23 mouse cellular contexts compared by ENCODE assay signal in the genomic region with DNA sequence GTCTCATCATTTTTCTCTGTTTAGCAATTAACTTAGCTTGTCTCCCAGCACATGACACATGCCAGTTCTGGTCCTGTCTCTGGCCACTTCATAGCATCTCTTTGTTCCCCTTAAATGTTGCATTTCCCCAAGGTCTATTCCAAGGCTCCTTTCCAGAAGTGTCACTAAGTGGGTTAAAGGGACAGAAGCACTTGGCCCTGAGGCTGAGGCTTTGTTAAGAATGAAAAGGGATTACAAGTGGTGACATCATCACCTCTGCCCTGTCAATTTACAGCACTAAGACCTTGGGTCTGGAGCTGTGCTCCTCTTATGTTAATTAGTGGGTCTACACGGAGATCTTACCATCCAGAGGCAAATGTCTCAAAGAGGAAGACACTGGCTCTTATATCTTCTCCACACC. TPM values are rescaled to one million over a fixed set of nuclear protein-coding genes. Genes with fewer than 3 reads are reported as not detected.
DNase-seq lines count a peak whose midpoint lies in the region; ATAC-seq and TF ChIP-seq lines count a peak whose summit lies in the region.
"Had no signal": no experiment of that assay in that cellular context is flagged by ENCODE, and none has a peak within 500 bp of the region (broad histone marks: within the 10 kb centered on the region; RNA-seq: fewer than 3 reads in every experiment).

No protein-coding gene starts in this region.

- no peaks in the 10 kb centered on the region for H3K27me3 ChIP-seq in heart, embryonic 12.5 days (replicated peaks)
- no peaks in the 10 kb centered on the region for H3K27me3 ChIP-seq in CH12.LX (replicated peaks)
- H3K27me3 ChIP-seq in kidney, embryonic 15.5 days, result no peaks in the 10 kb centered on the region
- H3K27me3 ChIP-seq: hindbrain, embryonic 13.5 days; megakaryocyte, embryonic 14.5 days; neural tube, embryonic 13.5 days; stomach, embryonic 15.5 days had no signal

- no peak for TF ChIP-seq CTCF in CH12.LX (conservative IDR thresholded peaks at IDR 0.05 in 1 of 2, IDR thresholded peaks at IDR 0.05 in 1 of 2; ENCODE audit: low read depth in 2 of 2, low read length in 2 of 2)

- H3K4me3 ChIP-seq in heart, embryonic 12.5 days, result no peak overlapping the region
- H3K4me3 ChIP-seq in CH12.LX (replicated peaks in 1 of 3; ENCODE audit: low read depth in 2 of 3, low read length in 2 of 3, poor library complexity in 1 of 3) (no peak overlapping the region), macrophage (ENCODE audit: inconsistent target) (no peak overlapping the region)
- H3K4me3 ChIP-seq in kidney, embryonic 15.5 days (replicated peaks), result no peak overlapping the region
- H3K4me3 ChIP-seq: heart, adult 2 months; hindbrain, embryonic 13.5 days; left cerebral cortex, adult 2 months; megakaryocyte, embryonic 14.5 days; neural tube, embryonic 13.5 days; stomach, embryonic 15.5 days had no signal

- H3K4me1 ChIP-seq in heart, embryonic 12.5 days (replicated peaks), result peaks cover 14% of the 10 kb centered on the region
- peaks cover 49 to 91% of the 10 kb centered on the region in 2 experiments for H3K4me1 ChIP-seq in CH12.LX (ENCODE audit: control insufficient read depth in 1 of 2, insufficient read depth in 2 of 2)
- H3K4me1 ChIP-seq in kidney, embryonic 15.5 days, result 0 out of 2 replicates have a peak, but pooled peaks cover 4% of the 10 kb centered on the region
- H3K4me1 ChIP-seq: megakaryocyte, embryonic 14.5 days; stomach, embryonic 15.5 days had no signal

- H3K4me2 ChIP-seq in heart, embryonic 12.5 days, result no peak overlapping the region
- H3K4me2 ChIP-seq in CH12.LX (ENCODE audit: insufficient read depth, low read depth, poor library complexity, severe bottlenecking), result peak overlapping the region; percentile 16; the same call in 1 of the 2 replicates
- no peak overlapping the region for H3K4me2 ChIP-seq in kidney, embryonic 15.5 days
- H3K4me2 ChIP-seq: hindbrain, embryonic 13.5 days; lung, embryonic 14.5 days; neural tube, embryonic 13.5 days; stomach, embryonic 15.5 days had no signal

- TF ChIP-seq EP300 in CH12.LX (IDR thresholded peaks at IDR 0.05; ENCODE audit: low read length), result no peak; the same call in 1 of the 2 replicates

- dilution Hi-C loops in CH12.LX (cut with MboI; ENCODE audit: extremely low pct_ligation_motif_present, extremely low pct_unique_long_range_greater_than_20kb, low sequenced_read_pairs), result no loop called here

- no peak overlapping the region for H3K9ac ChIP-seq in heart, embryonic 12.5 days
- H3K9ac ChIP-seq in CH12.LX (ENCODE audit: insufficient read depth, low read depth), result peak overlapping the region; percentile 43; the same call in 1 of the 2 replicates
- H3K9ac ChIP-seq in kidney, embryonic 15.5 days, result no peak overlapping the region
- H3K9ac ChIP-seq: hindbrain, embryonic 13.5 days; liver, embryonic 14.5 days; lung, embryonic 14.5 days; neural tube, embryonic 13.5 days; stomach, embryonic 15.5 days had no signal

- in situ Hi-C loops in CH12.LX (cut with MboI; ENCODE audit: low pct_ligation_motif_present, low pct_unique_long_range_greater_than_20kb, low sequenced_read_pairs), result no loop called here

- peaks cover 17% of the 10 kb centered on the region for H3K36me3 ChIP-seq in heart, embryonic 12.5 days
- H3K36me3 ChIP-seq in CH12.LX (replicated peaks in 1 of 2; ENCODE audit: control insufficient read depth in 1 of 2, insufficient read depth in 1 of 2, low read length in 1 of 2) (peaks cover 4 to 7% of the 10 kb centered on the region in 2 experiments), macrophage (ENCODE audit: inconsistent target) (peaks cover 11% of the 10 kb centered on the region; the same call in 1 of the 2 replicates)
- H3K36me3 ChIP-seq in kidney, embryonic 15.5 days, result peaks cover 44% of the 10 kb centered on the region

- no peak for ATAC-seq in heart, embryonic 12.5 days (ENCODE audit: insufficient number of reproducible peaks, low FRiP score)
- ATAC-seq in kidney, embryonic 15.5 days (replicated peaks; ENCODE audit: low FRiP score), result no peak
- ATAC-seq: inflammation-experienced regulatory T-cells, adult 6 months had no signal

- H3K79me2 ChIP-seq in CH12.LX (replicated peaks; ENCODE audit: control insufficient read depth, extremely low read depth, insufficient read depth, poor library complexity, severe bottlenecking), result 0 out of 2 replicates have a peak, but pooled peaks cover 5% of the 10 kb centered on the region
- H3K79me2 ChIP-seq in macrophage (ENCODE audit: inconsistent target), result peaks cover 87% of the 10 kb centered on the region

- H3K9me3 ChIP-seq in heart, embryonic 12.5 days (replicated peaks), result no peaks in the 10 kb centered on the region
- no peaks in the 10 kb centered on the region for H3K9me3 ChIP-seq in CH12.LX (replicated peaks; ENCODE audit: low read length)
- no peaks in the 10 kb centered on the region for H3K9me3 ChIP-seq in kidney, embryonic 15.5 days (replicated peaks)
- H3K9me3 ChIP-seq: hindbrain, embryonic 13.5 days; neural tube, embryonic 13.5 days; stomach, embryonic 15.5 days had no signal

- no peak for TF ChIP-seq RAD21 in CH12.LX (IDR thresholded peaks at IDR 0.05; ENCODE audit: low read depth, low read length)

- TF ChIP-seq POLR2A in CH12.LX (IDR thresholded peaks at IDR 0.05; ENCODE audit: low read depth, low read length), result no peak

- H3K27ac ChIP-seq in heart, embryonic 12.5 days (ENCODE audit: poor library complexity, severe bottlenecking), result no peak overlapping the region
- peak overlapping the region; percentile 14; the same call in 1 of the 2 replicates for H3K27ac ChIP-seq in CH12.LX (ENCODE audit: insufficient read depth, low read depth)
- peak overlapping the region; percentile 43 for H3K27ac ChIP-seq in macrophage
- H3K27ac ChIP-seq in kidney, embryonic 15.5 days, result no peak overlapping the region
- H3K27ac ChIP-seq: heart, adult 2 months; hindbrain, embryonic 13.5 days; left cerebral cortex, adult 2 months; liver, embryonic 14.5 days; neural tube, embryonic 13.5 days; stomach, embryonic 15.5 days had no signal

- peak; percentile 3 to 52 for DNase-seq in adrenal gland, adult (ENCODE audit: inconsistent age in 2 of 2, low spot score in 1 of 2)
- no peak for DNase-seq in adrenal gland, postnatal 4 days (ENCODE audit: low spot score in 2 of 2)
- DNase-seq in heart, adult 11 months, result peak; percentile 62
- DNase-seq in CH12.LX (ENCODE audit: extremely low read depth), result no peak
- DNase-seq in left cerebral cortex, adult 18-20 months (ENCODE audit: low spot score in 2 of 2), result no peak
- DNase-seq: gastrocnemius, postnatal 25 days; heart, adult 2 months; kidney, postnatal 25 days; lung, embryonic 14.5 days; right cerebral cortex, adult 18-20 months; right cerebral cortex, postnatal 4 days; thymus, adult 18-20 months; thymus, postnatal 36 days had no signal

- 52% methylated on average over 1 of the region's 1 CpGs for WGBS in heart, embryonic 12.5 days
- 100% methylated on average over 1 of the region's 1 CpGs for WGBS in macrophage (ENCODE audit: missing documents)
- 81% methylated on average over 1 of the region's 1 CpGs for WGBS in kidney, embryonic 15.5 days

TF ChIP-seq in CH12.LX, 34 proteins besides CTCF, POLR2A, EP300 and RAD21:
- TF ChIP-seq MAX (IDR thresholded peaks at IDR 0.05; ENCODE audit: low read length) (no peak), JUND (conservative IDR thresholded peaks at IDR 0.05; ENCODE audit: low read depth, low read length) (0 out of 2 replicates have a peak, but pooled peaks have one; percentile 36), ETS1 (conservative IDR thresholded peaks at IDR 0.05; ENCODE audit: low read depth, low read length) (peak; percentile 7; the same call in 1 of the 2 replicates), IRF4 (IDR thresholded peaks at IDR 0.05; ENCODE audit: low read depth, low read length) (no peak), TBP (conservative IDR thresholded peaks at IDR 0.05; ENCODE audit: low read depth, low read length) (no peak)
TF ChIP-seq in CH12.LX: peak in this region for 2.

RNA-seq across cellular contexts. Expression of gene App, which starts 56.0 kb away (rescaled TPM):
- 100 to 1,000 TPM; 403 to 480 TPM for total RNA-seq in adrenal gland, postnatal 4 days (2021)
- polyA plus RNA-seq in heart, embryonic 12.5 days (2016; fragmentation: Nextera tagmentation; extraction: Ambion mirVana), result 202 and 216 TPM in 2 replicates
- total RNA-seq in CH12.LX (2012; rRNA removed), result 54.1 and 99.2 TPM in 2 replicates
- total RNA-seq in CH12.LX (2014; rRNA removed), result 31.1 and 35.5 TPM in 2 replicates
- polyA plus RNA-seq in CH12.LX (2012; ENCODE audit: insufficient read length, low read depth), result 81.4 and 84.1 TPM in 2 replicates
- 1,000 to 10,000 TPM in 1 of 26 experiments, 100 to 1,000 TPM in 25; 132 to 1,211 (median 191) TPM for total RNA-seq in macrophage (2018; cell fraction: chromatin; rRNA removed)
- 100 to 1,000 TPM; 297 to 558 (median 409) TPM for total RNA-seq in macrophage (2018; cell fraction: cytosol; rRNA removed)
- 100 to 1,000 TPM; 477 to 981 (median 771) TPM for total RNA-seq in macrophage (2018; cell fraction: nucleus; rRNA removed)
- 391 to 669 TPM (median 546 TPM) in 3 replicates for polyA plus RNA-seq in macrophage (2018)
- polyA plus RNA-seq in kidney, embryonic 15.5 days (2015; fragmentation: Nextera tagmentation; extraction: Ambion mirVana), result 269 and 292 TPM in 2 replicates
- total RNA-seq in left cerebral cortex, adult 18-20 months (2021), result 1,000 to 10,000 TPM; 1,397 to 1,476 TPM

Comparison
In these comparisons a context has a peak if more than half of its experiments do, and no peak if none do; other contexts are left out.
1. DNase-seq: peak in adrenal gland, adult (2 of 2) and heart, adult 11 months (single experiment); none in adrenal gland, postnatal 4 days (0 of 2), CH12.LX (single experiment) and left cerebral cortex, adult 18-20 months (0 of 2).
2. H3K27ac ChIP-seq: peak in CH12.LX (single experiment) and macrophage (single experiment); none in heart, embryonic 12.5 days (single experiment) and kidney, embryonic 15.5 days (single experiment).